Mouse (Mus musculus) embryonic stem cell, embryonic (primary cell): Measurements from ENCODE around the gene Isg20l2.

Experiments used
- CTCF ChIA-PET, 4 experiments: fragments of 300-600 bp in 2 of 4; fragments of 350-600 bp in 2 of 4; sonication (Branson Sonifier 250); formaldehyde crosslinking; loops; one replicate each; lab custom pipeline; 2022; ENCODE audit warnings: inconsistent platforms in 2 of 4; lab: Charles Lee
- POLR2A ChIA-PET, 4 experiments: fragments of 300-600 bp in 2 of 4; fragments of 350-600 bp in 2 of 4; sonication (Branson Sonifier 250); formaldehyde crosslinking; loops; one replicate each; lab custom pipeline; 2022; ENCODE audit warnings: antibody characterized with exemption in 4 of 4, inconsistent platforms in 1 of 4; lab: Charles Lee

Isg20l2 gene

GRCm38 (mm10) chr3:87927452-87927851 is 2.7 kb upstream of the Isg20l2 start:
- CTCF ChIA-PET = interaction anchor here in 2 of 4 experiments (0.9 to 1.6 kb wide), 4 partner anchors 33 to 47 kb away, joined by 3 to 5 read pairs (median 3); no protein-coding TSS in a partner anchor
- POLR2A ChIA-PET = interaction anchor here in 3 of 4 experiments (0.6 to 5.3 kb wide), 17 partner anchors 9 to 131 kb away, joined by 3 to 51 read pairs (median 3); partner anchors contain the start of genes Hdgf (in 2 of the 3), Mrpl24 (in 2 of the 3), Prcc (in 2 of the 3) and Sh2d2a (in 1 of the 3)

- ChIA-PET POLR2A (interaction anchor here in 3 of 4 experiments (0.6 to 5.3 kb wide), 33 partner anchors 9 to 406 kb away, joined by 3 to 51 read pairs (median 4); partner anchors contain the start of genes Prcc (in 3 of the 3), Hdgf (in 2 of the 3), Mrpl24 (in 2 of the 3) and Nes (in 2 of the 3)), CTCF (interaction anchor here in 3 of 4 experiments (0.7 to 1.5 kb wide), 10 partner anchors 9 to 352 kb away, joined by 3 to 9 read pairs (median 4); partner anchors contain the start of genes Ntrk1 (in 1 of the 3) and Prcc (in 1 of the 3))
Observed at GRCm38 (mm10) chr3:87929341-87930077, 605 bp upstream of the Isg20l2 start.

- ChIA-PET CTCF (interaction anchor here in 3 of 4 experiments (0.6 to 2.0 kb wide), 11 partner anchors 18 to 185 kb away, joined by 3 to 14 read pairs (median 4); no protein-coding TSS in a partner anchor), POLR2A (interaction anchor here in 3 of 4 experiments (0.7 to 1.8 kb wide), 14 partner anchors 9 to 343 kb away, joined by 3 to 8 read pairs (median 3); partner anchors contain the start of gene Nes (in 1 of the 3))
Observed at GRCm38 (mm10) chr3:87934026-87934425, 3.9 kb downstream of the Isg20l2 start.

- ChIA-PET CTCF (interaction anchor here in 3 of 4 experiments (0.8 to 2.0 kb wide), 11 partner anchors 18 to 185 kb away, joined by 3 to 14 read pairs (median 5); no protein-coding TSS in a partner anchor), POLR2A (interaction anchor here in 3 of 4 experiments (0.7 to 1.8 kb wide), 15 partner anchors 10 to 342 kb away, joined by 3 to 8 read pairs (median 3); partner anchors contain the start of gene Nes (in 2 of the 3))
Observed at GRCm38 (mm10) chr3:87934501-87934900, 4.4 kb downstream of the Isg20l2 start.

GRCm38 (mm10) chr3:87935201-87935600 is 5.1 kb downstream of the Isg20l2 start:
- POLR2A ChIA-PET = interaction anchor here in 2 of 4 experiments (0.7 to 6.7 kb wide), 21 partner anchors 10 to 342 kb away, joined by 3 to 68 read pairs (median 6); partner anchors contain the start of genes Nes (in 2 of the 2), Prcc (in 2 of the 2) and Crabp2 (in 1 of the 2)
- CTCF ChIA-PET = interaction anchor here (0.6 to 2.5 kb wide), 19 partner anchors 17 to 171 kb away, joined by 3 to 64 read pairs (median 9); partner anchors contain the start of gene Nes (in 2 of the 4)

- ChIA-PET POLR2A (interaction anchor here (0.7 to 6.7 kb wide), 30 partner anchors 10 to 75 kb away, joined by 3 to 68 read pairs (median 5); partner anchors contain the start of genes Crabp2 (in 2 of the 4), Nes (in 2 of the 4), Prcc (in 2 of the 4) and Bcan (in 1 of the 4)), CTCF (interaction anchor here (0.6 to 2.5 kb wide), 41 partner anchors 11 to 186 kb away, joined by 3 to 64 read pairs (median 4); partner anchors contain the start of genes Nes (in 4 of the 4), Prcc (in 2 of the 4) and Crabp2 (in 1 of the 4))
Observed at GRCm38 (mm10) chr3:87935776-87936175, 5.7 kb downstream of the Isg20l2 start.

- ChIA-PET CTCF (interaction anchor here (0.5 to 4.1 kb wide), 14 partner anchors 8 to 256 kb away, joined by 3 to 27 read pairs (median 4); partner anchors contain the start of gene Bcan (in 1 of the 4)), POLR2A (interaction anchor here (0.7 to 6.7 kb wide), 23 partner anchors 7 to 139 kb away, joined by 3 to 68 read pairs (median 4); partner anchors contain the start of genes Hdgf (in 2 of the 4), Isg20l2 (in 2 of the 4), Rrnad1 (in 2 of the 4) and Crabp2 (in 1 of the 4))
Observed at GRCm38 (mm10) chr3:87940611-87941010, 10.5 kb downstream of the Isg20l2 start.

- CTCF ChIA-PET = interaction anchor here in 1 of 4 experiments (3.5 kb wide), 1 partner anchor 45 kb away, joined by 12 read pairs; no protein-coding TSS in a partner anchor
- POLR2A ChIA-PET = interaction anchor here in 3 of 4 experiments (0.6 to 1.3 kb wide), 6 partner anchors 10 to 468 kb away, joined by 3 to 7 read pairs (median 4); partner anchors contain the start of gene Pmf1 (in 1 of the 3)
Observed at GRCm38 (mm10) chr3:87942471-87942870, 12.4 kb downstream of the Isg20l2 start.

GRCm38 (mm10) chr3:87943586-87943985 is 13.5 kb downstream of the Isg20l2 start:
- ChIA-PET POLR2A (interaction anchor here in 2 of 4 experiments (0.9 to 1.8 kb wide), 6 partner anchors 8 to 106 kb away, joined by 3 to 5 read pairs (median 3); partner anchors contain the start of gene Prcc (in 1 of the 2)), CTCF (interaction anchor here in 2 of 4 experiments (0.6 to 3.5 kb wide), 3 partner anchors 26 to 44 kb away, joined by 3 to 12 read pairs (median 5); no protein-coding TSS in a partner anchor)

GRCm38 (mm10) chr3:87944838-87945600 is 14.9 kb downstream of the Isg20l2 start:
- POLR2A ChIA-PET = interaction anchor here in 2 of 4 experiments (0.7 to 9.9 kb wide), 8 partner anchors 6 to 59 kb away, joined by 3 to 96 read pairs (median 4); partner anchors contain the start of genes Nes (in 1 of the 2) and Prcc (in 1 of the 2)
- CTCF ChIA-PET = interaction anchor here in 2 of 4 experiments (1.0 to 3.5 kb wide), 6 partner anchors 8 to 42 kb away, joined by 3 to 12 read pairs (median 6); no protein-coding TSS in a partner anchor

- POLR2A ChIA-PET = interaction anchor here in 3 of 4 experiments (0.6 to 9.9 kb wide), 16 partner anchors 7 to 229 kb away, joined by 3 to 96 read pairs (median 4); partner anchors contain the start of genes Nes (in 2 of the 3) and Prcc (in 1 of the 3)
- CTCF ChIA-PET = interaction anchor here in 2 of 4 experiments (0.6 to 7.8 kb wide), 5 partner anchors 10 to 1432 kb away, joined by 3 to 96 read pairs (median 4); no protein-coding TSS in a partner anchor
Observed at GRCm38 (mm10) chr3:87945781-87946540, 15.8 kb downstream of the Isg20l2 start.

GRCm38 (mm10) chr3:87946541-87946860 is 16.4 kb downstream of the Isg20l2 start:
- CTCF ChIA-PET = interaction anchor here in 3 of 4 experiments (0.6 to 7.8 kb wide), 6 partner anchors 10 to 125 kb away, joined by 4 to 96 read pairs (median 11); partner anchors contain the start of gene Nes (in 1 of the 3)
- POLR2A ChIA-PET = interaction anchor here in 3 of 4 experiments (0.6 to 9.9 kb wide), 19 partner anchors 8 to 229 kb away, joined by 3 to 96 read pairs (median 4); partner anchors contain the start of genes Nes (in 2 of the 3), Mrpl24 (in 1 of the 3) and Prcc (in 1 of the 3)

GRCm38 (mm10) chr3:87947056-87947810 is 17.1 kb downstream of the Isg20l2 start:
- ChIA-PET POLR2A (interaction anchor here (0.5 to 9.9 kb wide), 27 partner anchors 9 to 228 kb away, joined by 3 to 96 read pairs (median 4); partner anchors contain the start of genes Mrpl24 (in 2 of the 4), Nes (in 2 of the 4), Isg20l2 (in 1 of the 4) and Prcc (in 1 of the 4)), CTCF (interaction anchor here (0.6 to 7.8 kb wide), 12 partner anchors 11 to 76 kb away, joined by 3 to 96 read pairs (median 6); partner anchors contain the start of gene Nes (in 3 of the 4))

- ChIA-PET POLR2A (interaction anchor here (0.6 to 9.9 kb wide), 19 partner anchors 9 to 333 kb away, joined by 3 to 96 read pairs (median 4); partner anchors contain the start of genes Mrpl24 (in 2 of the 4), Nes (in 2 of the 4), Isg20l2 (in 1 of the 4) and Prcc (in 1 of the 4)), CTCF (interaction anchor here (0.5 to 7.8 kb wide), 11 partner anchors 11 to 432 kb away, joined by 3 to 96 read pairs (median 6); partner anchors contain the start of gene Nes (in 3 of the 4))
Observed at GRCm38 (mm10) chr3:87947811-87948199, 17.7 kb downstream of the Isg20l2 start.
